15 mouse cellular contexts compared by ENCODE assay signal in the genomic region with DNA sequence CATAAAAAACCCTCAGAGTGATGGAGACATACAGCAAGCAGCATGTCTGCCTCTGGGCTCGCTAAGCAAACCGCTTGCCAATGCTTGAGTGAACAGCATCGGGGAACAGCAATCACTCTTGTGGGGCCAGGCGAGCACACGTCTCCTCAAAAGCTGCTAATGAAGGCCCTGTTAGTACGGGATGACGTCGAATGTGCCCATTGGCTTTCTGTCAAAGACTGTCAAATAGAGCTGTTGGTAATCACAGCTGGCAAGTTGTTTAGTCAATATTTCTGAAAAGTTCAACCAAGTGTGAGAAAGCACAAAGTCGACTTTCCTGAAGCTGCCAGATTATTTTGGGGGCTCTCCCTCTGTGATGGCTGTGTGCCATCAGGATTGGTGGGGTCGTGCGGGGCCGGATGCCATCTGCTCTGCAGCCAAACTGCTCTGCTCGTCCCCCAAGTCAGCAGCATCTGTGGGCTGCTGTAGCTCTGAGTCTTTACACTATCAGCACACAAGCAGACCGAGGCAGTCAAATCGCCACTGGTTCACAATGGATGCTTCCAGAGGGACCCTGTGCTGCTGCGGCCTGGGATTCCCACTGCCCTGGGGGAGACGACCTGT.
DNase-seq lines count a peak whose midpoint lies in the region; ATAC-seq and TF ChIP-seq lines count a peak whose summit lies in the region.
"Had no signal": no experiment of that assay in that cellular context is flagged by ENCODE, and none has a peak within 500 bp of the region (broad histone marks: within the 10 kb centered on the region; RNA-seq: fewer than 3 reads in every experiment).

No protein-coding gene starts in this region.

- 68% methylated on average over 17 of the region's 17 CpGs for WGBS in lung, adult 2 months
- WGBS in forebrain, embryonic 16.5 days: 27% methylated on average over 17 of the region's 17 CpGs
- 38% methylated on average over 17 of the region's 17 CpGs for WGBS in neural tube, embryonic 15.5 days

- no peak for TF ChIP-seq CTCF in lung, adult 2 months (IDR thresholded peaks at IDR 0.05; ENCODE audit: insufficient read depth, low read length)

- no peak overlapping the region for H3K9ac ChIP-seq in forebrain, embryonic 16.5 days (replicated peaks; ENCODE audit: low read depth, low read length)
- H3K9ac ChIP-seq in neural tube, embryonic 15.5 days (replicated peaks): no peak overlapping the region
- H3K9ac ChIP-seq: limb, embryonic 12.5 days; liver, postnatal 0 days had no signal

- H3K4me3 ChIP-seq in lung, adult 2 months (replicated peaks; ENCODE audit: extremely low read depth, low read depth, low read length): no peak overlapping the region
- no peak overlapping the region for H3K4me3 ChIP-seq in forebrain, embryonic 16.5 days (replicated peaks; ENCODE audit: low read length)
- H3K4me3 ChIP-seq in neural tube, embryonic 15.5 days (replicated peaks): no peak overlapping the region
- H3K4me3 ChIP-seq: limb, embryonic 12.5 days had no signal

- H3K9me3 ChIP-seq in forebrain, embryonic 16.5 days (ENCODE audit: control insufficient read depth, low read length): no peaks in the 10 kb centered on the region
- no peaks in the 10 kb centered on the region for H3K9me3 ChIP-seq in neural tube, embryonic 15.5 days (replicated peaks)
- H3K9me3 ChIP-seq: limb, embryonic 12.5 days had no signal

- no peaks in the 10 kb centered on the region for H3K36me3 ChIP-seq in forebrain, embryonic 16.5 days (ENCODE audit: control insufficient read depth, insufficient read depth)
- H3K36me3 ChIP-seq in neural tube, embryonic 15.5 days: no peaks in the 10 kb centered on the region
- H3K36me3 ChIP-seq: limb, embryonic 12.5 days had no signal

- no peaks in the 10 kb centered on the region; the same call in 1 of the 2 replicates for H3K4me1 ChIP-seq in lung, adult 2 months (ENCODE audit: control insufficient read depth, insufficient read depth, low read length)
- H3K4me1 ChIP-seq in forebrain, embryonic 16.5 days (replicated peaks; ENCODE audit: control insufficient read depth, insufficient read depth, low read length): peaks cover 48% of the 10 kb centered on the region
- H3K4me1 ChIP-seq in neural tube, embryonic 15.5 days: peaks cover 59% of the 10 kb centered on the region

- intact Hi-C loops in left cerebral cortex, postnatal 14 days (cut with DNase I): no loop called here

- ATAC-seq in forebrain, embryonic 16.5 days: peak; percentile 65; the same call in 1 of the 2 replicates
- ATAC-seq in neural tube, embryonic 15.5 days (ENCODE audit: low FRiP score): no peak
- ATAC-seq: liver, postnatal 0 days had no signal

- no peak for TF ChIP-seq POLR2A in lung, adult 2 months (IDR thresholded peaks at IDR 0.05; ENCODE audit: borderline replicate concordance, extremely low read depth, low read depth, low read length)

- H3K4me2 ChIP-seq in forebrain, embryonic 16.5 days (ENCODE audit: low read length): no peak overlapping the region
- no peak overlapping the region for H3K4me2 ChIP-seq in neural tube, embryonic 15.5 days
- H3K4me2 ChIP-seq: limb, embryonic 12.5 days had no signal

- no peaks in the 10 kb centered on the region for H3K27me3 ChIP-seq in forebrain, embryonic 16.5 days (replicated peaks; ENCODE audit: control insufficient read depth, insufficient read depth, low read length)
- H3K27me3 ChIP-seq in neural tube, embryonic 15.5 days (replicated peaks): no peaks in the 10 kb centered on the region
- H3K27me3 ChIP-seq: limb, embryonic 12.5 days had no signal

- peak; percentile 41 to 47 for DNase-seq in cerebellum, postnatal 14 days
- DNase-seq in cerebellum, adult 18-20 months: no peak
- DNase-seq in lung, postnatal 10 days: peak; percentile 45
- no peak for DNase-seq in lung, adult 2 months
- no peak for DNase-seq in kidney, adult 8-10 months
- DNase-seq in left cerebral cortex, postnatal 14 days (ENCODE audit: low spot score in 2 of 2): no peak
- DNase-seq: B cell, adult 2 months; gastrocnemius, postnatal 10 days; kidney, postnatal 10 days; liver, postnatal 0 days; right cerebral cortex, postnatal 14 days; thymus, adult 2 months had no signal

- 0 out of 2 replicates have a peak overlapping the region, but pooled peaks have one; percentile 14 for H3K27ac ChIP-seq in forebrain, embryonic 16.5 days (ENCODE audit: low read length)
- 0 out of 2 replicates have a peak overlapping the region, but pooled peaks have one; percentile 33 for H3K27ac ChIP-seq in neural tube, embryonic 15.5 days (replicated peaks)
- H3K27ac ChIP-seq: limb, embryonic 12.5 days had no signal

Comparison
In these comparisons a context has a peak if more than half of its experiments do, and no peak if none do; other contexts are left out.
1. DNase-seq: peak in cerebellum, postnatal 14 days (2 of 2) and lung, postnatal 10 days (single experiment); none in cerebellum, adult 18-20 months (0 of 2), lung, adult 2 months (single experiment), kidney, adult 8-10 months (0 of 2) and left cerebral cortex, postnatal 14 days (0 of 2).